Mouse (Mus musculus) urinary bladder, adult 18-20 months (tissue): ENCODE measurements around the gene Rgcc.

ENCODE experiments used
- DNase-seq, 2 experiments: peaks; one replicate each; pipeline ENCODE4 v3.0.0; 2022; ENCODE audit warnings: low spot score in 2 of 2, mixed read lengths in 2 of 2

Gene Rgcc

GRCm38 (mm10) chr14:79278927-79279326 lies 22.5 kb downstream of the Rgcc start:
- no peak for DNase-seq

GRCm38 (mm10) chr14:79277922-79278321 lies 23.5 kb downstream of the Rgcc start:
- DNase-seq, result no peak

GRCm38 (mm10) chr14:79275870-79276395 lies 25.5 kb downstream of the Rgcc start:
- no peak for DNase-seq

DNA sequence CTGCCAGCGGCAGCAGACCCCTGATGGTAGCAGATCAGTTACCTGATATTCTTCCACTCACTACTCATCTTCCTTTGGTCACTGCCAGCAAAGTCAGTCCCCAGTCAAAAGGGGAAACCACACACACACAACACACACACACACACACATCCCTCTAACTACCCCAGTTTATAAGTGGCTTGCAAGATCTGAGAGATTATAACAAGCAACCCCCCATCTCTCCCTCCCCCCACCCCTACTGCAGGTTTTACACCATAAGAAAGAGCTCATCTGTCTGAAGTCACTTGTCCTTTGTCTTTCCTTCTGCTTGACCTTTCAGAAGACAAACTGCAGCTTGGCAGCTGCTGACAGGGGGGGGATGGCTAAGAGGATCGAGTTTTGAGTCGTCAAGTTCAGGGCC lies 26.0 kb downstream of the Rgcc start:
- DNase-seq, result no peak

GRCm38 (mm10) chr14:79273697-79274477 lies 27.6 kb downstream of the Rgcc start:
- DNase-seq, result no peak

DNA sequence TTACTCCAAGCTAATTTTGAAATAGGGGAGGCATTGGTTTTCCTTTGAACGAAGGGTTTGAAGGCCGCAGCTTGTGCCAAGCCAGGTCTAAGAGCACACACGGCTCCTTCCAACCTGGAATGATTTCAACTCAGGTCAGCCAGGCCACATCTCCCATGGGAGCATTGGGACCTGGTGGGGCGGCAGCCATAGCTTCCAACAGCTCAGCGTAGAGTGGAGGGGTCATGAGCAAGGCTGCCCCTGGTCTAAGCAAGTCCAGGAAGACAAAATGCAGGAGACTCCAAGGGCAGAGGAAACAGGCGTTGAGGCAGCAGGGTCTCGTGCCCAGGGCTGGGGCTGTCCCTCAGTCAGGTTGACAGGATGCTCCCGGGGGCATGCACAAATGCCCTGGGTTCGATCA lies 28.5 kb downstream of the Rgcc start:
- no peak for DNase-seq

- DNase-seq, result no peak
These were observed 29.2 kb downstream of the Rgcc start for GRCm38 (mm10) chr14:79272188-79272694.

- no peak for DNase-seq
These were observed 31.9 kb downstream of the Rgcc start for GRCm38 (mm10) chr14:79269551-79269950.

- no peak for DNase-seq
These were observed 33.6 kb downstream of the Rgcc start for GRCm38 (mm10) chr14:79267878-79268277.

DNA sequence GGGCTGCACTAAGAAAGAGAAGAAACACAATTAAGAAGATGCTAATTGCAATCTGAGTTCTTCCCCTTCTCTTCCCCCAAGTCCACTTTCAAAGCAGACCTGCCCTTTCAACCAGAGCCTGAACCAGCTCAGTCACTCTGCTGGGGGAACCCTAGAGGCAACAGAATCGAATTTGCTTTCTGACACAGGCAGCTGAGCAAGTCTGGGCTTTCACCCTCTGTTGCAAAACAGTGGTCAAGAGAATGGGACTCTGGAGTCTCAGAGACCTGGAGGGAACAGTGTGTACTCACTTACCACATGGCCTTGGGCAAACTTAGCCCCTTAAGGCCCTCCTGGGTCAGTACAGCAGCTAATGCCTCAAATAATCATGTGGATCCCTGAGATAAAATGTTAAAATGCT lies 34.1 kb downstream of the Rgcc start:
- no peak for DNase-seq

GRCm38 (mm10) chr14:79266408-79266807 lies 35.0 kb downstream of the Rgcc start:
- DNase-seq, result no peak

GRCm38 (mm10) chr14:79265738-79266137 lies 35.7 kb downstream of the Rgcc start:
- DNase-seq, result no peak

DNA sequence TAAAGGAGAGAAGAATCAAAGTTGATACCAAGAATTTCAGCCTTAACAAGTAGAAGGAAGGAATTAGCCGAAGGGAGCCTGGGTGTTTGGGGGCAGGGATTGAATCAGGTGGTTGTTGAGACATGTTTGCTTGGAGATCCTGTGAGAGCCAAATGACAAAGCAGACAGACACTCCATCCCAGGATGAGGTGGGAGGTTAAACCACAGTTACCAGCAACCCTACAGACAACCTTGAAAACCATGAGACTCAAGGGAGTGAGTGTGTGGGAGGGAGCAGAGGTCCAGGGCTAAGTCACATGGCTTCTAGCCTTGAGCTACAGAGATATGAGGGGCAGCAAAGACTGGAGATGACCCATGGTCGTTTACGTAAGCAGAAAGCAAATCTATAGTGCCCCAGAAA lies 38.1 kb downstream of the Rgcc start:
- DNase-seq, result no peak

GRCm38 (mm10) chr14:79262677-79263076 lies 38.8 kb downstream of the Rgcc start:
- no peak for DNase-seq

DNA sequence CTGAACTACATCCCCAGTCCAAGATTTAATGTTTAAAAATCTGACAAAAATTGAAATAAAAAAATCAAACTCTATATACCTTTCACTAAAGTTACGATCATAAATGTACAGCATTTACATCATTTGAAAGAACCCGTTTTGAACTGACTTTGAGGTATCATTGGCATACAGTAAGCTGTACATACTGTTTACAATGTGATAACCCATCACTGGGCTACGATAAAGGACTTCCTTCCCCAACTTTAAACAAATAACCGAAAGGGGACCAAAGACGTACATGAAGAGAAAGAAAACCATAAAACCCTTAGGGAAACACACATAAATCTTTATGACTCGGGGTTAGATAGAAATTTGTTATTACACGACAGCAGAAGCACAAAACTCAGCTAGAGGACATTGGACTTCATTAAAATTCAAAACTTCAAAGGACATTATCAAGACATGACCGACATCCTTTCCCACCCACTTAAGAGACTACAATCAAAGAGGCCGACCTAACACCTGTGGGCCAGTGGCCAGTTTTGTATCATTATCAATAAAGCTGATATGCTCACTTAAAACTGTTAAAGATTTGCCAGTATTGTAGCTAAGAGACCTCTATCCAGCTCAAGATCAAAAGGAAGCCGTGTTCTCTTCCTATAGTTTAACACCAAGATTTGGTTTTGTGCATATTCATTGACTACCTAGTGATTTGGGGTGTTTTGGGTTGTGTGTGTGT lies 42.2 kb downstream of the Rgcc start:
- no peak for DNase-seq

DNA sequence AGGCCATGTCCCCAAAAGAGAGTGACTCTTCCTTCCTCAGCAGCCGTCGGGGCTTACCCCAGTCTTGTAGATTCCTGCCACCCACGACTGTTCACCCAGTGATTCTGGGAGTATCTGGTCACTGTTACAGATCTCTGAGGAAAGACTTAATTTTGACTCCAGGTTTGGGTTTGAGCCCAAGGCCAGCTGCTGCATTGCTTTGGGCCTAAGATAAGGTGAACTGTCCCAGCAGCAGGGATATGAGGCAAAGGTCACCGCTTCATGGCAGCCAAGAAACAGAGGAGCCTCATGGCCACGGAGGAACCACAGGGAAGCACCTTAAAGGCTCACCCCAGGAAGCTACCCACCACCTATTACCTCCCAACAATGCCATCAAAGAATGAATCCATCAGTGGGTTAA lies 44.8 kb downstream of the Rgcc start:
- no peak for DNase-seq

DNA sequence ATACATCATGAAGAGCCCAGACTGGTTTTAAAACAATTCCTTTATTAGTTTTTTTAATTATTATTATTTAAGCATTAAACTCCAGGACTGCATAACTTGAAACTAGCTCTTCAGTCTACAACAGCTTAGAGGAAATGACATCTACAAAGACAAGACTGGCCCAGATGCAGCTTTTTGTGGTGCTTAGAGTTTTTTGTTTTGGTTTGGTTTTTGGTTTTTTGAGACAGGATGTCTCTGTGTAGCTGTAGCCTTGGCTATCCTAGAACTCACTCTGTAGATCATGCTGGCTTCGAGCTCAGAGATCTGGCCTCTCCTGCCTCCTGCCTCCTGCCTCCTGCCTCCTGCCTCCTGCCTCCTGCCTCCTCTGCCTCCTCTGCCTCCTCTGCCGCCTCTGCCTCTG lies 45.7 kb downstream of the Rgcc start:
- DNase-seq, result no peak

DNA sequence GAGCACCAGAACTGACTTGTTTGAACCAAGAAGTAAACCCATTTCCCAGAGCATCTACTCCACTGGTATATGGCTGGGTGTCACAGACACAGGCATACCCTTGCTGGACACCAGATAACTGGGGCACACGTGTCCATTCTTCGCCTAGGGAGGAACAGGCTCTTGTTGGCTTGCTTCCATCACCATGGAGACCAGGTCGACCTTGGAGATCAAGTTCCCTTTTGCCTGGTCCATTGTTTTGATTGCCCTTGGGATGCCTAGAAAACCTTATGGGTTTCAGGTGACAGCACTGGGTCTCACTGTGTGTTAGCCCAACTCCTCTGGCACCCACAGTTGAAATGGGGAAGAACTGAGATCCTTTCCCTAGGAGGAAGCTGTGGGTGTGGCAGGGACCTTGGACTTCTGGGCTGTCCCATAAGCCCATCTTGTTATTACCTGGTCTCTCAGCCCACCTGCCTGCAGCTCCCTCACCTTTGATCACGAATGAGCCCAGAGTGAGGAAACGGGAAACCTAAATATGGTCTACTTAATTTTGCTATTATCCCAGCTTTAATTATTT lies 49.6 kb downstream of the Rgcc start:
- no peak for DNase-seq

GRCm38 (mm10) chr14:79244571-79244970 lies 56.9 kb downstream of the Rgcc start:
- no peak for DNase-seq

- DNase-seq, result no peak
These were observed 58.2 kb downstream of the Rgcc start for GRCm38 (mm10) chr14:79243038-79243883.

GRCm38 (mm10) chr14:79242386-79242720 lies 59.1 kb downstream of the Rgcc start:
- no peak for DNase-seq
